Mouse (Mus musculus) cerebellum, adult 11 months (tissue): ENCODE results near the gene Bsg.

Experiments
- DNase-seq: peaks from one replicate; pipeline ENCODE4 v3.0.0; 2022

Gene Bsg

GRCm38 (mm10) chr10:79705951-79706350 lies 1.7 kb downstream of the Bsg start:
- no peak for DNase-seq

GRCm38 (mm10) chr10:79706406-79707094 lies 2.3 kb downstream of the Bsg start:
- no peak for DNase-seq

- DNase-seq, result peak; percentile 72
These were observed 2.9 kb downstream of the Bsg start for GRCm38 (mm10) chr10:79707162-79707561.

- no peak for DNase-seq
These were observed 3.5 kb downstream of the Bsg start for GRCm38 (mm10) chr10:79707759-79708158.

GRCm38 (mm10) chr10:79708668-79709067 lies 4.4 kb downstream of the Bsg start:
- no peak for DNase-seq

- no peak for DNase-seq
These were observed 5.0 kb downstream of the Bsg start for GRCm38 (mm10) chr10:79709307-79709706.

GRCm38 (mm10) chr10:79712029-79712428 lies 7.7 kb downstream of the Bsg start:
- DNase-seq, result no peak

- DNase-seq, result peak; percentile 75
These were observed 8.3 kb downstream of the Bsg start for GRCm38 (mm10) chr10:79712499-79713126.

- no peak for DNase-seq
These were observed 8.9 kb downstream of the Bsg start for GRCm38 (mm10) chr10:79713163-79713562.

GRCm38 (mm10) chr10:79714996-79715395 lies 10.7 kb downstream of the Bsg start:
- DNase-seq, result no peak

- DNase-seq, result peak; percentile 66
These were observed 12.1 kb downstream of the Bsg start, which contains the start of gene Hcn2 for GRCm38 (mm10) chr10:79716254-79716987. Gene Hcn2, plus strand, starts transcription at chr10:79716634.

- peak; percentile 73 for DNase-seq
These were observed 12.7 kb downstream of the Bsg start for GRCm38 (mm10) chr10:79716988-79717355.

GRCm38 (mm10) chr10:79717640-79718357 lies 13.5 kb downstream of the Bsg start:
- DNase-seq, result peak; percentile 61

GRCm38 (mm10) chr10:79721089-79721488 lies 16.8 kb downstream of the Bsg start:
- no peak for DNase-seq

GRCm38 (mm10) chr10:79723047-79723446 lies 18.8 kb downstream of the Bsg start:
- DNase-seq, result no peak

- no peak for DNase-seq
These were observed 19.4 kb downstream of the Bsg start for GRCm38 (mm10) chr10:79723692-79724091.

- no peak for DNase-seq
These were observed 21.8 kb downstream of the Bsg start for GRCm38 (mm10) chr10:79726090-79726489.

GRCm38 (mm10) chr10:79728323-79729249 lies 24.3 kb downstream of the Bsg start:
- DNase-seq, result no peak

- no peak for DNase-seq
These were observed 25.2 kb downstream of the Bsg start for GRCm38 (mm10) chr10:79729357-79729965.

- no peak for DNase-seq
These were observed 28.2 kb downstream of the Bsg start for GRCm38 (mm10) chr10:79732500-79732899.

GRCm38 (mm10) chr10:79733847-79734246 lies 29.6 kb downstream of the Bsg start:
- DNase-seq, result no peak

GRCm38 (mm10) chr10:79735361-79735760 lies 31.1 kb downstream of the Bsg start:
- DNase-seq, result no peak
